Mouse (Mus musculus): ENCODE measurements around the gene 2900011O08Rik. TPM values are rescaled to one million over a fixed set of nuclear protein-coding genes. Genes with fewer than 3 reads are reported as not detected.

The 2900011O08Rik gene
- polyA plus RNA-seq, 1 experiment from 2014 or later = 1.5 TPM

DNA sequence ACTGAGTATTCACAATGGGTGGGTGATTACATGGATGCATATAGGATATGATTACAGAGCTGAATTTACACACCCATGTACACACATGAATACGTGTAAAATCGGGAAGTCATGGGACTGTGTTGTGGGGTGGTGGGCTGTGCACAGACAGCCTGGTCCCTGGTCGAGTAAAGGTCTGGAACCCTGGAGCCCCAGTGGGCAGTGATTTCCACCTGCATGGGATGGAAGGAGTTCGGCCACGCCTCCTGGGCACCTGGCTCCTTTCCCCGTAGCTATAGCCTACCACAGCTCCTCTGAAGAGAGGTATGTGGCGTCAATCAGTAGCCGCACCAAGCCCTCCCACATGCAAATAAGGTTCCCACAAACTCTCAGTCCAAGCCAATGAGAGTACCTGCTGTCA is 30.9 kb downstream of the 2900011O08Rik start:
- Histone ChIP-seq H3K9ac (ENCODE audit: low read depth, low read length) (no peak overlapping the region), H3K36me3 (ENCODE audit: control insufficient read depth, insufficient read depth, low read length) (no peaks in the 10 kb centered on the region), H3K4me2 (replicated peaks; ENCODE audit: low read depth, low read length) (no peak overlapping the region), H3K27me3 (ENCODE audit: control insufficient read depth, insufficient read depth, low read length) (no peaks in the 10 kb centered on the region), H3K9me3 (ENCODE audit: control insufficient read depth, low read length) (no peaks in the 10 kb centered on the region), H3K4me1 (ENCODE audit: control insufficient read depth, insufficient read depth, low read length) (no peaks in the 10 kb centered on the region), H3K27ac (ENCODE audit: low read depth, low read length) (no peak overlapping the region), H3K4me3 (ENCODE audit: low read length) (no peak overlapping the region)
- ATAC-seq (ENCODE audit: low FRiP score, low TSS enrichment) = no peak
- WGBS = 86% methylated on average over 8 of the region's 8 CpGs

DNA sequence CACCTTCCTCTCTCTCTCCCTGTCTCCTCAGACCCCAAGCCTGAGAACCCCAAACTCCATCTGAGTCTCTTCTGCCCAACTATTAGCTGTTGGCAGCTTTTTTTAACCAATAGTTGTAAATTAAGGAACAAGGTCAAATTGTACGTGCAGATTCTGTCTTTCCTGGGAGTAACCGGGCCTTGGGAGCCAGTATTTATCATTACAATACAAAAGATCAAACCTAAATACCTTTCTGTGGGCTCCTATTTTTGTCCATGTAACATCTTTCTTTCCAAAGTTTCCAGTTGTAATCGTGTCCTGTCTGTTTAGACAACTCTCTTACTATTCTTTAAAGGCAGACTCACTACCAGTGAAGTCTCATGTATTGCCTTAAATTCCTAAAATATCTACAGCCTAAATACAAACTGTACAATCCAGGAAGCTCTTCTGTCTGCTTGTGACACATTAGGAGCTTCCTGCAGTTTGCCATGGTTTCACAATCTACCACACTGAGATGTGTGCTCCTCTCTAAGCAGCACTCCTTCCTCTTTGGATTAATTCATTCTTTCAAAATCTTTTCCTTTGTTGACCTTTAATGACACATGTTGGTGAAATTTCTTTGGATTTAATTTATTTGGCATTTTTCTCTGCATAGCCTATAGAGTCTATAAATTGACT is 34.9 kb downstream of the 2900011O08Rik start:
- Histone ChIP-seq H3K36me3 (ENCODE audit: control insufficient read depth, insufficient read depth, low read length) (no peaks in the 10 kb centered on the region), H3K27ac (ENCODE audit: low read depth, low read length) (no peak overlapping the region)
- WGBS = 75% methylated on average over 3 of the region's 3 CpGs

DNA sequence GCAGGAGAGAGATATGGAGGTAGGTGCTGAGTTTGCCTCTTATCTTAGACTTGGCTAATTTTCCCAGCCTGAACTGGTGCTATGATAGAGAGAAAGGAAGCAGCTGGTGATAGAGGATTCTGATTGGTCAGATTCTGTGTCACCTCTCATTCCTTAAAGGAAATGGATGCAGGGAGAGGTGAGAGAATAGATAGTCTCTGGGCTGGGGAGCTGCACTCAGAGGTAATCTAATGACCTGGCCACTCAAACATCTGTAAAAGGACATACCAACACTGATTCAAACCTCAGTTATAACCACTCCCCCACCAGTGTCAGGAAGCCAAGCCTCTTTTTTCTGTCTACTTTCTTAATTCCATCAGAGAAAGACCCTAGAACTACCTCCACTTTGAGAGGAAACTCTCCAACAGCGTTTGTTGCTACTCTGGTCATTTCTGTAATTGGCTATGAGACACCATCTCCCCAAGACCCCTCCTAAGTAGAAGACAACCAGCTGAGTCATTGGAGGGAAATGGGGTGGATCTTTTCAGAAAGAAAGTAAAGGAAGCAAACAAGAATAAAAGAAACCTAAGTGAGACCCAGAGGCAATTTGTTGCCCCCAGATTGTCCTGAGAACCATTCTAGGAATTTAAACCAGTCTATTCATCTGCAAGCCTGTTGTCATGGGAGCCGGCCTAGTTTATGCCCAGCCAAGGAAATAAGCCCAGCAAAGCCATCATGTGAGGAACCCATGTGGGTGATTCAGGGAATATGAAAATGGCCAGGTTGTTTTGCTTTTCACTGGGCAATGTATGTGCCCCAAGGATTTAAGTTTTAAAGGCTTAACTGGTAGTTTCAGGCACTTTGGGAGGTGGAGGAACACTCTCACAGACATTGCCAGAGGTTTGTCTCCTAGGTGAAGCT is 38.9 kb downstream of the 2900011O08Rik start:
- no peak for ATAC-seq (ENCODE audit: low FRiP score, low TSS enrichment)
- Histone ChIP-seq H3K4me1 (ENCODE audit: control insufficient read depth, insufficient read depth, low read length) (no peaks in the 10 kb centered on the region), H3K27me3 (ENCODE audit: control insufficient read depth, insufficient read depth, low read length) (no peaks in the 10 kb centered on the region), H3K27ac (ENCODE audit: low read depth, low read length) (no peak overlapping the region), H3K9ac (ENCODE audit: low read depth, low read length) (no peak overlapping the region), H3K4me3 (ENCODE audit: low read length) (no peak overlapping the region), H3K9me3 (ENCODE audit: control insufficient read depth, low read length) (no peaks in the 10 kb centered on the region), H3K36me3 (ENCODE audit: control insufficient read depth, insufficient read depth, low read length) (no peaks in the 10 kb centered on the region), H3K4me2 (replicated peaks; ENCODE audit: low read depth, low read length) (no peak overlapping the region)
- 71% methylated on average over 2 of the region's 2 CpGs for WGBS

More for the DNA sequence above, 34.9 kb downstream of the 2900011O08Rik start:
- Histone ChIP-seq H3K9ac (ENCODE audit: low read depth, low read length) (no peak overlapping the region), H3K4me2 (replicated peaks; ENCODE audit: low read depth, low read length) (no peak overlapping the region), H3K4me1 (ENCODE audit: control insufficient read depth, insufficient read depth, low read length) (no peaks in the 10 kb centered on the region), H3K27me3 (ENCODE audit: control insufficient read depth, insufficient read depth, low read length) (no peaks in the 10 kb centered on the region), H3K4me3 (ENCODE audit: low read length) (no peak overlapping the region), H3K9me3 (ENCODE audit: control insufficient read depth, low read length) (no peaks in the 10 kb centered on the region)
- ATAC-seq (ENCODE audit: low FRiP score, low TSS enrichment) = no peak

DNA sequence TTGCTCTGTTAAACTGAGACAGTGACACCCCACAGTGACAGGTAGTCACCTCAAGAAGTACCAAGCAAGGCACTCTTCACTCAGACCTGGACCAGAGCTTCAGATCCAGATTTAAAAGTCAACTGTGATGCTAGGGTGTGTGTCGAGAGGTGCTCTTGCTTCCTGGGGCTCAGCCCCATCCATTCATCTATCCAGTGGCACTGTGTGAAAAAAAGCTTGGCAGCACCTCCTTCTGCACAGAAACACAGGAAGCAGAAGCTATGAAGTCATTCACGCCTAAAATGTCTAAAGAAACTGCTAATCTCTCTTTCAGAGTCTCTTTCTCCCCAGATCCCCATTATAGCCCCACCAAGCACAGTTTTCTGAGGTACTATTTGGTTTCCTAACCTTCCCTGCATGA is 42.7 kb downstream of the 2900011O08Rik start:
- Histone ChIP-seq H3K36me3 (ENCODE audit: control insufficient read depth, insufficient read depth, low read length) (no peaks in the 10 kb centered on the region), H3K4me3 (ENCODE audit: low read length) (no peak overlapping the region), H3K4me1 (ENCODE audit: control insufficient read depth, insufficient read depth, low read length) (no peaks in the 10 kb centered on the region), H3K9ac (ENCODE audit: low read depth, low read length) (no peak overlapping the region), H3K4me2 (replicated peaks; ENCODE audit: low read depth, low read length) (no peak overlapping the region), H3K27ac (ENCODE audit: low read depth, low read length) (no peak overlapping the region), H3K27me3 (ENCODE audit: control insufficient read depth, insufficient read depth, low read length) (no peaks in the 10 kb centered on the region), H3K9me3 (ENCODE audit: control insufficient read depth, low read length) (no peaks in the 10 kb centered on the region)
- no peak for ATAC-seq (ENCODE audit: low FRiP score, low TSS enrichment)
- 61% methylated on average over 2 of the region's 2 CpGs for WGBS

DNA sequence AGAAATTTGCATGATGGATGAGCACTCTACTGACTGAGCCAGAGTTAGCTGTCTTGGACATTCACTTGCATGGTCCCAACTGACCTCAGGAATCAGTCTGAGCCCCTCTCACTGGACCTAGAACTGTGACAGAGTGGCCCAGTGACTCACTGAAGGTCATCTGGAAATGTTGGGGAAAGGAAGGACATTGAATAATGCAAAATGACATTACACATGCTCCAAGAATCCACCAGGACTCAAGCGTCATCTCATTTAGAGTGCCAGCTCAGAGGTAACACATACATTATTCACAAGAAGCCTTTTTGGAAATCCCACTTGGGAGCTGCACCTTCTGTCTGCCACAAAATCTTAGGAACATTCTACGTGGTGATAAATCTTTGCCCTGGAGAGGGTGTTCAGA is 43.4 kb downstream of the 2900011O08Rik start:
- Histone ChIP-seq H3K36me3 (ENCODE audit: control insufficient read depth, insufficient read depth, low read length) (no peaks in the 10 kb centered on the region), H3K9ac (ENCODE audit: low read depth, low read length) (no peak overlapping the region), H3K27me3 (ENCODE audit: control insufficient read depth, insufficient read depth, low read length) (no peaks in the 10 kb centered on the region), H3K4me1 (ENCODE audit: control insufficient read depth, insufficient read depth, low read length) (no peaks in the 10 kb centered on the region), H3K27ac (ENCODE audit: low read depth, low read length) (no peak overlapping the region), H3K9me3 (ENCODE audit: control insufficient read depth, low read length) (no peaks in the 10 kb centered on the region), H3K4me2 (replicated peaks; ENCODE audit: low read depth, low read length) (no peak overlapping the region), H3K4me3 (ENCODE audit: low read length) (no peak overlapping the region)
- 81% methylated on average over 2 of the region's 2 CpGs for WGBS
- ATAC-seq (ENCODE audit: low FRiP score, low TSS enrichment) = no peak

DNA sequence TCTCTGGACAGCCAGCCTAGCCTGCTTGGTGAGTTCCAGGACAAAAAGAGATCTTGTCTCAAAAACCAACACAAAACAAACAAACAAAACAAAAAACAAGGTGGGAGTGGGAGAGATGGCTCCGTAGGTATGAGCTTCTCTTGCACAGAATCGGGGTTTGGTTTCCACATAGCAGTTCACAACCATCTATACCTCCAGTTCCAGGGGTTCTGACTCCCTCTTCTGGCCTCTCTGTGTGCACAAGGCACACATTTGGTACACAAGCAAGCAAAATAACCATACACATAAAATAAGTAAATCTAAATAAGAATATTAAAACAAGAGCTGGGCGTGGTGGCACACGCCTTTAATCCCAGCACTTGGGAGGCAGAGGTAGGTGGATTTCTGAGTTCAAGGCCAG is 44.2 kb downstream of the 2900011O08Rik start:
- WGBS = 85% methylated on average over 4 of the region's 4 CpGs
- no peaks in the 10 kb centered on the region for H3K36me3 ChIP-seq (ENCODE audit: control insufficient read depth, insufficient read depth, low read length)
- no peaks in the 10 kb centered on the region for H3K9me3 ChIP-seq (ENCODE audit: control insufficient read depth, low read length)
- no peak overlapping the region for H3K27ac ChIP-seq (ENCODE audit: low read depth, low read length)
- no peak for ATAC-seq (ENCODE audit: low FRiP score, low TSS enrichment)
- H3K4me1 ChIP-seq (ENCODE audit: control insufficient read depth, insufficient read depth, low read length) = no peaks in the 10 kb centered on the region
- H3K4me3 ChIP-seq (ENCODE audit: low read length) = no peak overlapping the region
- H3K9ac ChIP-seq (ENCODE audit: low read depth, low read length) = no peak overlapping the region
- no peaks in the 10 kb centered on the region for H3K27me3 ChIP-seq (ENCODE audit: control insufficient read depth, insufficient read depth, low read length)
- no peak overlapping the region for H3K4me2 ChIP-seq (replicated peaks; ENCODE audit: low read depth, low read length)

DNA sequence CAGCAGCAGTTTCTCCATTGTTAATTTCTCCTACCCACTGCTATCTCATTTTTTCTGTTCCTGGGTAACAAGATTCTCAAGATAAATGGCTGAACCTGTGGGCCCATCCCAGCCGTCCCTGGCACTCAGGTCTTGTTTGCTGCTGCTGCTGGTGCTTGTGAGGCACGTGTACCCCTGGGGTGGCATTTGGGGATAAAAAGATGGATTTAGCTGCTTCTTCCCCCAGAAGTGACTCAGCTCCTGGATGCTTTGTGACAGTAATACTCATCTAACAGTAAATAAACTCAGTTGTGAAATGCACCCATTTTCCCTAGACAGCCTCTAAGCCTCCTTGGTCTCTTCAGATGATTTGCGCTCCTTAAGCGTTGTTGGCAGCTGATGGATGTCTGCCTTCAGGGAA is 46.7 kb downstream of the 2900011O08Rik start:
- no peaks in the 10 kb centered on the region for H3K36me3 ChIP-seq (ENCODE audit: control insufficient read depth, insufficient read depth, low read length)
- no peak overlapping the region for H3K9ac ChIP-seq (ENCODE audit: low read depth, low read length)
- ATAC-seq (ENCODE audit: low FRiP score, low TSS enrichment) = no peak
- no peaks in the 10 kb centered on the region for H3K4me1 ChIP-seq (ENCODE audit: control insufficient read depth, insufficient read depth, low read length)
- 76% methylated on average over 4 of the region's 4 CpGs for WGBS
- H3K4me3 ChIP-seq (ENCODE audit: low read length) = no peak overlapping the region
- H3K9me3 ChIP-seq (ENCODE audit: control insufficient read depth, low read length) = no peaks in the 10 kb centered on the region
- H3K27me3 ChIP-seq (ENCODE audit: control insufficient read depth, insufficient read depth, low read length) = no peaks in the 10 kb centered on the region
- H3K4me2 ChIP-seq (replicated peaks; ENCODE audit: low read depth, low read length) = no peak overlapping the region
- no peak overlapping the region for H3K27ac ChIP-seq (ENCODE audit: low read depth, low read length)

DNA sequence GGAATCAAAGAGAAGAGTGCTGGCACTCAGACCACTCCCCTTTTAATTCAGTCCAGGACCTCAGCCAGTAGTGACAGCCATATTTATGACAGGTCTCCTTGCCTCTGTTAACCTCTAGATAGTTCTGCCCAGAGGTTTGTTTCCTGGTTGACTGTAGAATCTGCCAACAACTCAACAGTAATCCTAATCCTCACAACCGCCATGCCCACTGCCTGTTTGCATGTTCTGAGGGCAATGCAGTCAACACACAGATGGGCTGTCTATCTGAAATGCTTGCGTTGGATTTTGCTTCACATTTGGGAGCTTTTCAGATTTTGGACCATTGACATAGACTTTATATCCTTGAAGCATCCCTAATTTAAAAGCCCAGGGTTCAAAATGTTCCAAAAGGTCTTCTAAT is 56.0 kb downstream of the 2900011O08Rik start:
- no peak for ATAC-seq (ENCODE audit: low FRiP score, low TSS enrichment)
- 82% methylated on average over 2 of the region's 2 CpGs for WGBS
- H3K4me3 ChIP-seq (ENCODE audit: low read length) = no peak overlapping the region
- H3K27me3 ChIP-seq (ENCODE audit: control insufficient read depth, insufficient read depth, low read length) = no peaks in the 10 kb centered on the region
- no peaks in the 10 kb centered on the region for H3K9me3 ChIP-seq (ENCODE audit: control insufficient read depth, low read length)
- no peaks in the 10 kb centered on the region for H3K4me1 ChIP-seq (ENCODE audit: control insufficient read depth, insufficient read depth, low read length)
- H3K4me2 ChIP-seq (replicated peaks; ENCODE audit: low read depth, low read length) = no peak overlapping the region
- no peak overlapping the region for H3K9ac ChIP-seq (ENCODE audit: low read depth, low read length)
- H3K36me3 ChIP-seq (ENCODE audit: control insufficient read depth, insufficient read depth, low read length) = no peaks in the 10 kb centered on the region
- no peak overlapping the region for H3K27ac ChIP-seq (ENCODE audit: low read depth, low read length)

DNA sequence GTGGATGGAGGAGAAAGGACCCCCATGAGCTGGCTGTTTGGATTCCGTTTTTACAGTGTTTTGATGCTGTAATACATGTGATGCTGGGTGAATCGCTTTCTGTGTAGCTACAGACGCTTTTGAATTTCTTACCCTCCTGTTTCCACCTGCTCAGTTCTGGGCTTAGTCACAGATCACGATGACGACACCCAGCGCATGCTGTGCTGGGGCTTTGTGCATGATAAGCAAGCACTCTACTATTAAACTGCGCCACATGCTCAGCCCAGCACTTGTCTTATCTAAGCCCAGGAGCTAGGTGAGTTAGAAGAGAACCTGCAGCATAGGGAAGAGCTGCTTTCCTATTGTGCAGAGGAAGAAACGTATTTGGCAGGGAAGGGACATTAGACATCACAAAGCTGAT is 58.3 kb downstream of the 2900011O08Rik start:
- Histone ChIP-seq H3K4me1 (ENCODE audit: control insufficient read depth, insufficient read depth, low read length) (no peaks in the 10 kb centered on the region), H3K4me2 (replicated peaks; ENCODE audit: low read depth, low read length) (no peak overlapping the region), H3K9me3 (ENCODE audit: control insufficient read depth, low read length) (no peaks in the 10 kb centered on the region), H3K9ac (ENCODE audit: low read depth, low read length) (no peak overlapping the region), H3K36me3 (ENCODE audit: control insufficient read depth, insufficient read depth, low read length) (no peaks in the 10 kb centered on the region), H3K27me3 (ENCODE audit: control insufficient read depth, insufficient read depth, low read length) (no peaks in the 10 kb centered on the region), H3K27ac (ENCODE audit: low read depth, low read length) (no peak overlapping the region), H3K4me3 (ENCODE audit: low read length) (no peak overlapping the region)
- WGBS = 86% methylated on average over 8 of the region's 8 CpGs
- ATAC-seq (ENCODE audit: low FRiP score, low TSS enrichment) = no peak
